In genomic region chr9:106159784-106160301, GRCm38 (mm10) we compare ENCODE assay signal across 8 mouse cellular contexts. TPM values are rescaled to one million over a fixed set of nuclear protein-coding genes. Genes with fewer than 3 reads are reported as not detected.
DNase-seq lines count a peak whose midpoint lies in the region; ATAC-seq and TF ChIP-seq lines count a peak whose summit lies in the region.

No protein-coding gene starts in this region.

- ATAC-seq in forebrain, embryonic 14.5 days: peak; percentile 62
- ATAC-seq in liver, embryonic 16.5 days (ENCODE audit: low read depth): peak; percentile 68
- peak; percentile 59; the same call in 1 of the 2 replicates for ATAC-seq in neural tube, embryonic 12.5 days (ENCODE audit: low FRiP score, low read depth)
- peak; percentile 84 for ATAC-seq in stomach, postnatal 0 days (ENCODE audit: low FRiP score, low TSS enrichment)

- no peaks in the 10 kb centered on the region for H3K9me3 ChIP-seq in forebrain, embryonic 14.5 days (replicated peaks; ENCODE audit: control insufficient read depth, low read length)
- no peaks in the 10 kb centered on the region for H3K9me3 ChIP-seq in liver, embryonic 16.5 days (replicated peaks; ENCODE audit: control insufficient read depth, low read length)
- H3K9me3 ChIP-seq in neural tube, embryonic 12.5 days: no peaks in the 10 kb centered on the region
- no peaks in the 10 kb centered on the region for H3K9me3 ChIP-seq in stomach, postnatal 0 days (ENCODE audit: control insufficient read depth, low read length)

- H3K9ac ChIP-seq in forebrain, embryonic 14.5 days (ENCODE audit: low read length): peak overlapping the region; percentile 71
- peak overlapping the region; percentile 74 for H3K9ac ChIP-seq in liver, embryonic 16.5 days (ENCODE audit: low read depth, low read length)
- H3K9ac ChIP-seq in neural tube, embryonic 12.5 days: peak overlapping the region; percentile 49; the same call in 1 of the 2 replicates
- peak overlapping the region; percentile 65 for H3K9ac ChIP-seq in stomach, postnatal 0 days (ENCODE audit: low read length)

- intact Hi-C loops in heart, postnatal 14 days (cut with DNase I): loop anchor here (5.0 kb wide), 2 partner anchors 52 to 117 kb away; no protein-coding TSS in a partner anchor

- peaks cover 4% of the 10 kb centered on the region; the same call in 1 of the 2 replicates for H3K4me1 ChIP-seq in forebrain, embryonic 14.5 days (ENCODE audit: control insufficient read depth, insufficient read depth, low read length)
- peaks cover 5% of the 10 kb centered on the region for H3K4me1 ChIP-seq in liver, embryonic 16.5 days (ENCODE audit: control insufficient read depth, low read depth, low read length)
- H3K4me1 ChIP-seq in neural tube, embryonic 12.5 days: 0 out of 2 replicates have a peak, but pooled peaks cover 10% of the 10 kb centered on the region
- H3K4me1 ChIP-seq in stomach, postnatal 0 days (replicated peaks; ENCODE audit: control insufficient read depth, insufficient read depth): no peaks in the 10 kb centered on the region

- H3K4me3 ChIP-seq in forebrain, embryonic 14.5 days (ENCODE audit: low read depth, low read length): peak overlapping the region; percentile 45
- H3K4me3 ChIP-seq in liver, embryonic 16.5 days (ENCODE audit: low read depth, low read length): peak overlapping the region; percentile 81
- H3K4me3 ChIP-seq in neural tube, embryonic 12.5 days: peak overlapping the region; percentile 49
- H3K4me3 ChIP-seq in stomach, postnatal 0 days (ENCODE audit: low read depth, low read length): peak overlapping the region; percentile 45

- no peaks in the 10 kb centered on the region for H3K27me3 ChIP-seq in forebrain, embryonic 14.5 days (replicated peaks; ENCODE audit: control insufficient read depth, insufficient read depth, low read length)
- H3K27me3 ChIP-seq in liver, embryonic 16.5 days (ENCODE audit: control insufficient read depth, insufficient read depth, low read depth, low read length): no peaks in the 10 kb centered on the region; the same call in 1 of the 2 replicates
- no peaks in the 10 kb centered on the region for H3K27me3 ChIP-seq in neural tube, embryonic 12.5 days (replicated peaks)
- H3K27me3 ChIP-seq in stomach, postnatal 0 days (ENCODE audit: control insufficient read depth, insufficient read depth, low read length): no peaks in the 10 kb centered on the region

- TF ChIP-seq CTCF in stomach, postnatal 0 days (IDR thresholded peaks at IDR 0.05; ENCODE audit: low read depth): no peak

- H3K27ac ChIP-seq in forebrain, embryonic 14.5 days (ENCODE audit: low read depth, low read length): peak overlapping the region; percentile 95
- H3K27ac ChIP-seq in liver, embryonic 16.5 days (ENCODE audit: low read length): peak overlapping the region; percentile 93
- peak overlapping the region; percentile 94 for H3K27ac ChIP-seq in neural tube, embryonic 12.5 days
- peak overlapping the region; percentile 90 for H3K27ac ChIP-seq in stomach, postnatal 0 days (replicated peaks)

- TF ChIP-seq EP300 in stomach, postnatal 0 days (optimal IDR thresholded peaks at IDR 0.05): no peak

- no peaks in the 10 kb centered on the region for H3K36me3 ChIP-seq in forebrain, embryonic 14.5 days (ENCODE audit: control insufficient read depth, insufficient read depth, low read length)
- no peaks in the 10 kb centered on the region for H3K36me3 ChIP-seq in liver, embryonic 16.5 days (ENCODE audit: control insufficient read depth, insufficient read depth)
- no peaks in the 10 kb centered on the region for H3K36me3 ChIP-seq in neural tube, embryonic 12.5 days
- no peaks in the 10 kb centered on the region for H3K36me3 ChIP-seq in stomach, postnatal 0 days (ENCODE audit: control insufficient read depth, insufficient read depth, low read length)

- H3K4me2 ChIP-seq in forebrain, embryonic 14.5 days (ENCODE audit: low read length): peak overlapping the region; percentile 66
- peak overlapping the region; percentile 90 for H3K4me2 ChIP-seq in liver, embryonic 16.5 days (ENCODE audit: low read depth, low read length)
- peak overlapping the region; percentile 57 for H3K4me2 ChIP-seq in neural tube, embryonic 12.5 days (replicated peaks)
- H3K4me2 ChIP-seq in stomach, postnatal 0 days (replicated peaks; ENCODE audit: low read depth): peak overlapping the region; percentile 52

- WGBS in forebrain, embryonic 14.5 days: 3% methylated on average over 24 of the region's 24 CpGs
- 2% methylated on average over 24 of the region's 24 CpGs for WGBS in large intestine, adult 2 months
- WGBS in liver, embryonic 16.5 days (ENCODE audit: insufficient replicate concordance): under 1% methylated on average over 24 of the region's 24 CpGs
- WGBS in neural tube, embryonic 12.5 days: 4% methylated on average over 24 of the region's 24 CpGs
- 0% methylated on average over 24 of the region's 24 CpGs for WGBS in stomach, postnatal 0 days

- DNase-seq in ES-CJ7 (ENCODE audit: low read depth, low spot score): peak; percentile 89
- peak; percentile 95 for DNase-seq in cerebellum, adult 11 months
- peak; percentile 93 for DNase-seq in forebrain, embryonic 14.5 days (ENCODE audit: low spot score)
- DNase-seq in heart, postnatal 14 days: peak; percentile 96 to 98
- DNase-seq in large intestine, adult 2 months (ENCODE audit: low read depth, low spot score): peak; percentile 84
- peak; percentile 94 for DNase-seq in stomach, postnatal 0 days (ENCODE audit: low spot score)

RNA-seq across cellular contexts. Expression of gene Glyctk, which starts 1.9 kb away (rescaled TPM):
- polyA plus RNA-seq in forebrain, embryonic 14.5 days (2014; fragmentation: Nextera tagmentation; extraction: Ambion mirVana): 2.3 TPM in 2 replicates
- 1 to 10 TPM; 1.3 to 1.7 TPM for total RNA-seq in heart, postnatal 14 days (2021)
- 6.7 and 15.6 TPM in 2 replicates for polyA plus RNA-seq in large intestine, adult 2 months (2012; rRNA removed)
- polyA plus RNA-seq in liver, embryonic 16.5 days (2015; fragmentation: Nextera tagmentation; extraction: Ambion mirVana): 26.5 and 33.0 TPM in 2 replicates
- polyA plus RNA-seq in neural tube, embryonic 12.5 days (2016; fragmentation: Nextera tagmentation; extraction: Ambion mirVana): 5.4 and 6.2 TPM in 2 replicates
- 0.70 and 0.75 TPM in 2 replicates for polyA plus RNA-seq in stomach, postnatal 0 days (2015; fragmentation: Nextera tagmentation; extraction: Ambion mirVana)

RNA-seq across cellular contexts. Expression of gene Wdr82, which starts 10.9 kb away (rescaled TPM):
- 54.7 and 56.4 TPM in 2 replicates for polyA plus RNA-seq in forebrain, embryonic 14.5 days (2014; fragmentation: Nextera tagmentation; extraction: Ambion mirVana)
- 10 to 100 TPM; 54.4 to 63.1 TPM for total RNA-seq in heart, postnatal 14 days (2021)
- 48.0 and 56.3 TPM in 2 replicates for polyA plus RNA-seq in large intestine, adult 2 months (2012; rRNA removed)
- polyA plus RNA-seq in liver, embryonic 16.5 days (2015; fragmentation: Nextera tagmentation; extraction: Ambion mirVana): 5.8 and 6.0 TPM in 2 replicates
- polyA plus RNA-seq in neural tube, embryonic 12.5 days (2016; fragmentation: Nextera tagmentation; extraction: Ambion mirVana): 27.6 and 28.9 TPM in 2 replicates
- 9.1 and 10.3 TPM in 2 replicates for polyA plus RNA-seq in stomach, postnatal 0 days (2015; fragmentation: Nextera tagmentation; extraction: Ambion mirVana)

RNA-seq across cellular contexts. Expression of gene Ppm1m, which starts 39.7 kb away (rescaled TPM):
- 10.3 and 10.7 TPM in 2 replicates for polyA plus RNA-seq in forebrain, embryonic 14.5 days (2014; fragmentation: Nextera tagmentation; extraction: Ambion mirVana)
- 10 to 100 TPM; 11.8 to 15.2 TPM for total RNA-seq in heart, postnatal 14 days (2021)
- 14.6 and 15.7 TPM in 2 replicates for polyA plus RNA-seq in large intestine, adult 2 months (2012; rRNA removed)
- 9.7 and 11.5 TPM in 2 replicates for polyA plus RNA-seq in liver, embryonic 16.5 days (2015; fragmentation: Nextera tagmentation; extraction: Ambion mirVana)
- 32.1 and 32.9 TPM in 2 replicates for polyA plus RNA-seq in neural tube, embryonic 12.5 days (2016; fragmentation: Nextera tagmentation; extraction: Ambion mirVana)
- polyA plus RNA-seq in stomach, postnatal 0 days (2015; fragmentation: Nextera tagmentation; extraction: Ambion mirVana): 15.2 and 16.5 TPM in 2 replicates

RNA-seq across cellular contexts. Expression of gene Twf2, which starts 43.1 kb away (rescaled TPM):
- 57.5 and 64.7 TPM in 2 replicates for polyA plus RNA-seq in forebrain, embryonic 14.5 days (2014; fragmentation: Nextera tagmentation; extraction: Ambion mirVana)
- total RNA-seq in heart, postnatal 14 days (2021): 100 to 1,000 TPM; 122 to 142 TPM
- polyA plus RNA-seq in large intestine, adult 2 months (2012; rRNA removed): 33.5 and 33.6 TPM in 2 replicates
- 19.7 and 21.2 TPM in 2 replicates for polyA plus RNA-seq in liver, embryonic 16.5 days (2015; fragmentation: Nextera tagmentation; extraction: Ambion mirVana)
- 60.9 and 61.6 TPM in 2 replicates for polyA plus RNA-seq in neural tube, embryonic 12.5 days (2016; fragmentation: Nextera tagmentation; extraction: Ambion mirVana)
- 27.1 and 27.7 TPM in 2 replicates for polyA plus RNA-seq in stomach, postnatal 0 days (2015; fragmentation: Nextera tagmentation; extraction: Ambion mirVana)

Comparison
In these comparisons a context has a peak if more than half of its experiments do, and no peak if none do; other contexts are left out.
1. Peak in every context shown above with its lines: DNase-seq, ATAC-seq, H3K4me3 ChIP-seq and H3K27ac ChIP-seq.